Mouse (Mus musculus): Measurements from ENCODE around the gene Aatf.
A peak's percentile ranks its signal among the peaks of the same experiment; 100 is the strongest.

Aatf gene

GRCm38 (mm10) chr11:84521751-84522299 is 8.5 kb upstream of the Aatf start:
- no peak for DNase-seq (ENCODE audit: low spot score in 2 of 2)

GRCm38 (mm10) chr11:84521071-84521390 is 7.7 kb upstream of the Aatf start:
- no peak for DNase-seq (ENCODE audit: low spot score in 2 of 2)

GRCm38 (mm10) chr11:84520269-84521070 is 7.1 kb upstream of the Aatf start:
- no peak for DNase-seq (ENCODE audit: low spot score in 2 of 2)

GRCm38 (mm10) chr11:84519576-84520268 is 6.4 kb upstream of the Aatf start:
- no peak for DNase-seq (ENCODE audit: low spot score in 2 of 2)

- DNase-seq (ENCODE audit: low spot score in 2 of 2) = no peak
Observed at GRCm38 (mm10) chr11:84519036-84519435, 5.7 kb upstream of the Aatf start.

- DNase-seq (ENCODE audit: low spot score in 2 of 2) = no peak
Observed at GRCm38 (mm10) chr11:84518261-84518660, 4.9 kb upstream of the Aatf start.

GRCm38 (mm10) chr11:84517431-84517830 is 4.1 kb upstream of the Aatf start:
- DNase-seq (ENCODE audit: low spot score in 2 of 2) = no peak

- no peak for DNase-seq (ENCODE audit: low spot score in 2 of 2)
Observed at GRCm38 (mm10) chr11:84516501-84517240, 3.3 kb upstream of the Aatf start.

GRCm38 (mm10) chr11:84512031-84512430 is 1.3 kb downstream of the Aatf start:
- no peak for DNase-seq (ENCODE audit: low spot score in 2 of 2)

GRCm38 (mm10) chr11:84504296-84504695 is 9.0 kb downstream of the Aatf start:
- no peak for DNase-seq (ENCODE audit: low spot score in 2 of 2)

GRCm38 (mm10) chr11:84497944-84498343 is 15.4 kb downstream of the Aatf start:
- DNase-seq (ENCODE audit: low spot score in 2 of 2) = no peak

- DNase-seq (ENCODE audit: low spot score in 2 of 2) = no peak
Observed at GRCm38 (mm10) chr11:84496901-84497300, 16.4 kb downstream of the Aatf start.

GRCm38 (mm10) chr11:84495774-84496173 is 17.5 kb downstream of the Aatf start:
- DNase-seq (ENCODE audit: low spot score in 2 of 2) = no peak

GRCm38 (mm10) chr11:84481661-84482060 is 31.7 kb downstream of the Aatf start:
- DNase-seq (ENCODE audit: low spot score in 2 of 2) = no peak

- DNase-seq (ENCODE audit: low spot score in 2 of 2) = no peak
Observed at GRCm38 (mm10) chr11:84480451-84480850, 32.9 kb downstream of the Aatf start.

GRCm38 (mm10) chr11:84476641-84477040 is 36.7 kb downstream of the Aatf start:
- DNase-seq (ENCODE audit: low spot score in 2 of 2) = no peak

- DNase-seq (ENCODE audit: low spot score in 2 of 2) = no peak
Observed at GRCm38 (mm10) chr11:84475991-84476390, 37.3 kb downstream of the Aatf start.

GRCm38 (mm10) chr11:84473093-84473667 is 40.1 kb downstream of the Aatf start:
- DNase-seq (ENCODE audit: low spot score in 2 of 2) = no peak

- peak; percentile 25 to 35 for DNase-seq (ENCODE audit: low spot score in 2 of 2)
Observed at GRCm38 (mm10) chr11:84464571-84464970, 48.8 kb downstream of the Aatf start.

GRCm38 (mm10) chr11:84453901-84454300 is 59.4 kb downstream of the Aatf start:
- no peak for DNase-seq (ENCODE audit: low spot score in 2 of 2)

GRCm38 (mm10) chr11:84442554-84443331 is 70.6 kb downstream of the Aatf start:
- DNase-seq (ENCODE audit: low spot score in 2 of 2) = no peak
